Mouse (Mus musculus) retina, embryonic 14.5 days (tissue): Measurements from ENCODE around the gene Dlgap3.
A peak's percentile ranks its signal among the peaks of the same experiment; 100 is the strongest.

Experiments
- DNase-seq: peaks from one replicate; pipeline ENCODE4 v3.0.0-alpha.2; 2015; ENCODE audit warnings: low spot score

Gene Dlgap3

DNA sequence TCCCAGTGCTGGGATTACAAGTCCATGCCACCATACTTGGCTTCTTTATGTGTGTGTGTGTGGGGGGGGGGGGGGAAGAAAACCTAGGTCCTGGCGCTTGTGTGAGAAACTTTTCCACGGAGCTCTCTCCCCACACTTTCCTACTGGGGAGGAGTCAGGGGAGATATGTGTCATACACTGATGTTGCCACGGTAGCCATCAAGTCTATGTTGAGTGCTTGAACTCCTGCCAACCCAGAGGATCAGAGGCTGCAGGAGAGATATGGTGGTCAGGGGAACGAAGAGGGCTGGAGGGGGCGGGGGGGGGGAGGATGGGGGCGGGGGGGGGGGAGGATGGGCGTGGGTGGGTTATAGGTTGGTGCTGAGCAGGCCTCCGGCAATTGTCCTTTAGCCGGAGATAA, 46.8 kb downstream of the Dlgap3 start:
- DNase-seq, result no peak

DNA sequence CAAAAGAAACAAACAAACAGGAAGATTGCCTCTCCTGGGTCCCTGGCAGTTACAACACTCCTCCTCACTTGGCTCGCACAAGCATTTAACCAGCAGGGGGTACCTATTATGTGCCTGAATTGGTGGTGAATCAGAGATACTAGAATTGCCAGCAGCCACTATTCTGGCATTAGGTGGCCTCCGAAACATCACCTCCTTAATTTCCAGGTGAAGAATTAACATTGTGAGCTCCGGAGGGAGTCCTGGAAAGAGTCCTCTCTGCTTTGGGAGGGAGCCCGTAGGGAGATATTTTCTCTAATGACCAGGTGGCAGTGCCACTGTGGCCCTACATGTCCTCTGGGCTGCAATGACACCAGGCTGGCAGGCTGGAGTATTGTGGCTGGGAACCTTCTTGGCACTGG, 47.2 kb downstream of the Dlgap3 start:
- DNase-seq, result no peak

DNA sequence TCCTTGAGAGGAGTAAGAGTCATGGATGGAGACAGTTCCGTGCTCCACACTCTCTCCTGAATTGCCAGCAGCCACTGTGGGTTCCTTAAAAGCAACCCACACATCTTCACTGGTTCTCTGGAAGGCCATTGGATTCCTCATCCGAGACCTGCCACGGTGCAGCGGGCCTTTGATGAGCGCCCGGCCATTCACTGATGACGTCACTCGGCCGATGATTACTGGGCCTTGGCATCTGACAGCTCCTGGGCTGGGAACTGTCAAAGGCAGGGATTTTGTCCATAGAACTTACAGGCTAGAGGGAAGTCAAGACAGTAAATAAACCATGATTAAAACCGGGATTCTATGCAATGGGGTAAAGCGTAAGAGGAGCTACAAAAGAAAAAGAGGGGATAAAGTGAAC, 48.0 kb downstream of the Dlgap3 start:
- DNase-seq, result no peak

DNA sequence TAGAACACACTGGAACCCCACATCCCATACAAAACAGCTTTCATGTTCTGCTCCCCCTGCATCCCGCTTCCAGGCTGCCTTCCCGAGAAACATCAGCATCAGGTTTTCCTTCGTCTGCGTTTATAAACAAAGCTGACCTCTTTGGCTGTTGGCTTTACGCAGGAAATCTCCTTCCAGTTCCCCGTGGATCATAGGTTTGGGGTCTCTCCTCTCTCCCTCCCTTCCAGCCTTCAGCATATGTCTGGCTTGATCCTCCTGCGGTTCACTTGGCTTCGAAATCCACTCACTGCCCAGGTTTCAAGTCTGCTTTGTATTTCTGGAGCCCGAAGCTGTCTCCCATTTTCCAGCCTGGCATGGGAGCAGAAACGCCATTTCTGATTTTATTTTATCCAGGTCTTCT, 54.3 kb downstream of the Dlgap3 start:
- no peak for DNase-seq

DNA sequence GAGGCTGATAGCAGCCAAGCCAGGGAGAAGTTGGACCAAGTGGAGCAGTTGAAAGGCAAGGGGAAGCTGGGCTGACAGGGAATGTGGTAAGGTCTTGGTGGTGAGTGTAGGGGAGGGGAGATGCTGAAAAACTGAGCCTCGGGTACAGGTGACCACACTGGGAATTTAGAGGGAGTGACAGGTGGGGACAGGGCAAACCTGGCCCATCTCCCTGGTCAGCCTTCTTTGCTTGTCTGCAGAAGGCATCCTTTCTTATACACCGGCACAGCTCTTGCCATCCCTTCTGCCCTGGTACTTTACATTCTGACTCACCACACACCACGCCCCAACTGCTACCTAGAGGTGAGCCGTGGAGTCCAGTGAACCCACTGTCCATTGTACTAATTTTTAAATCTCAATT, 54.8 kb downstream of the Dlgap3 start:
- no peak for DNase-seq

DNA sequence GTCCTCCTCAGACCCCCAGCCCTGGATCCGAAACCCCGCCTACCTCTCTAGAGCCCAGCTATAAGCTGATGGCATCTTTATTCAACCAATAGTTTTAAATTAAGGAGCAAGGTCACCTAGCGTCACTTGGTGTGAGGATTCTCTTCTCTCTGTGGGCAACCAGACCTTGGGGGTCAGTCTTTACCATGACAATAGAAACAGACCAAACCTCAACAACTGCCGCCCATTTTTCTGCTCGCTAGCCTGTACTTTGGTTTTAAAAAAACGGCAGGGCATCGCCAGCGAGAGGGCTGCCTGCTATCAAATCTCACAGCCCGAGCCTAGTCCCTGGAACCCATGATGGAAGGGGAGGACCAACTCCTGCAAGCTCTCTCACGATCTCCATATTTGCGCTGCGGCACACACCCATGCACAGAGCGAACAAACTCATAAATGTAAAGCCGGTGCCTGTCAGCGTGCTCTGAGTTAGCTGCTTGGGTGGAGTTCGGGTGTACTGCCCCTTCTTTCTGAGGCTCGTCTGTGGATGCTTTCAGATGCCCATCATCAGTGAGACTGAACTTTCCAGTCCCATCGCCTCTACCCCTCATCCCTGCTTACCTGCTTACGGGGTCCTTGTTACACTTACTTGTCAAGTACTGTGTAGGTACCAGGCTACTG, 55.6 kb downstream of the Dlgap3 start:
- DNase-seq, result no peak

DNA sequence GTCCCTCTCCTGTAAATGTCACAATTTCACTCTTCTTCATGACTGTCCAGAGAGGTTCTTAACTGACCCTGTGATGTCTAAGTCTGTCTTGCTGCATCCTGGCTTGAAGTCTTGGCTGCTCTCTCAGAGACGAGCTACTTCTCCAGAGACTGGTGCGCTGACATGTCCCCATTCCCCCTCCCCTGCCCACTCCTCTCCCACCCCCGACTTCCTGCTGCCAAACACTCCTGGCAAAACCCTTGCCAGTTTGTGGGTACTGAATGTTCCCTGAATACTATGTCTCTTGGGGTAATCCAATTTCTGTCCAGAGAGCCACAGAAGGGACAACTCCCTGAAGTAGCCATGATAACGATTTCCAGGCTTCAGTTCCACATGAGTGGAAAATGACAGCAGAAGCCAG, 57.1 kb downstream of the Dlgap3 start:
- DNase-seq, result no peak

DNA sequence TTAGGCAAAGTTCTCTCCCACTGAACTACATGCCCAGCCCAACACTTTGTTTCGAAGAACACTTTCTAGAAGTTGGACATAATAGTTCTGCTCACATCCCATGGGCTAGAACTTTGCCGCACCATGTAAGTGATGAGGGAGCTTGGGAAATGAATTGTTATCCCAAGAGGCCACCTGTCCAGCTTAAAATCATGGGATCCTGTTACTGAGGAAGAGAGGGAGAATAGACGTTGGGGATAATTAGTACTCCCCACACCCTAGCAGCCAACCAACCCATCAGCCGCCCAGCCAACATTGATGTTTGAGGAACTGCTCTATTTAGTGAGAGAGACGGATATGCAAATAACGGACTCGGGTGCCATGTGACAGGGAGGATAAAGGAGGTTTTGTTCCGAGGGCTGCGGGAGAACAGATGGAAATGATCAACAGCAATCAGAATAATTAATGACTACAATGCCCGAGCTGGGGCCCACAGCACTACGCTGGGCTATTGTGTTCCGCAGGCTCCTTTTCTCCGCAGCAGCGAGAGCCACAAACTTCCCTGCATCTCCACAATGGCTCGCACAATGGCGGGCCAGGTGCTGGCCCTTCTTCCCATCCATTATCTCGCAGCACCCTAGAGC, 58.2 kb downstream of the Dlgap3 start:
- peak; percentile 86 for DNase-seq

DNA sequence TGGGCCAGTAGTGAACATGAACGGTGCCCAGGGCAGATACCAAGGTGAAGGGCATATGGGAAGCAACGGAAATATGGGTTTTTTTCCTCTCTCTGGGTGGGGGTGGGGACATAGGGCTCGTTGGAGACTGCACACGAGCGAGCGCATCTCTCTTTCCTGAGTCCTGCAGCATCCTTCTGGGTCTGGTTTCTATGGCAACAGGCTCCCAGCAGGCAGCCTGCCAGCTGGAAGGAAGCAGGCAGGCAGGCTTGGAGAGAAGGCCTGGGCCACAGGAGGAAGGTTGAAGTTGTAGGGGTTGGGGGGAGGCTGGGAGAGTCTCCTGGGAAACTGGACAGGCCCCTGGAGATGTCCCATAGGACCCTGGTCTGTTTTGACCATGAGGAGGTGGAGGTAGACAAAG, 63.0 kb downstream of the Dlgap3 start:
- peak; percentile 76 for DNase-seq

DNA sequence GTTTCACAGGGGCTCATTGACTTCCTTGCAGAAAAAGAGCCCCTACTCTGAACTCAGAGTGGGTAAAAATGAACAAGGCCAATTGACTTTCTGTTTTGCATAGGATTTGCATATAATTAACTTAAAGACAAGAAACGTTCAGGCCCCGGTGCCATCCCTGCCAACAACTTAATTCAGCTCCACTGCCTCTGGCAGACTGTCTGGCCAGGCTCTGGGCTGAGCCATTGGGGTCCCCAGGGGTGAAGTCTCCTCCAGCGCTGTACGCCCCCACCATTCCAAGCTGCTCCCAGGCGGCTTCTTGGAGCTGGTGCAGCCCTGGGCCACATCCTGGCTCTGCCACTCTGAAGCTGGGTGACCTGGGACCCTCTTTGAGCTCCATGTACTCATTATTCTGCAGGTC, 63.5 kb downstream of the Dlgap3 start:
- DNase-seq, result no peak

DNA sequence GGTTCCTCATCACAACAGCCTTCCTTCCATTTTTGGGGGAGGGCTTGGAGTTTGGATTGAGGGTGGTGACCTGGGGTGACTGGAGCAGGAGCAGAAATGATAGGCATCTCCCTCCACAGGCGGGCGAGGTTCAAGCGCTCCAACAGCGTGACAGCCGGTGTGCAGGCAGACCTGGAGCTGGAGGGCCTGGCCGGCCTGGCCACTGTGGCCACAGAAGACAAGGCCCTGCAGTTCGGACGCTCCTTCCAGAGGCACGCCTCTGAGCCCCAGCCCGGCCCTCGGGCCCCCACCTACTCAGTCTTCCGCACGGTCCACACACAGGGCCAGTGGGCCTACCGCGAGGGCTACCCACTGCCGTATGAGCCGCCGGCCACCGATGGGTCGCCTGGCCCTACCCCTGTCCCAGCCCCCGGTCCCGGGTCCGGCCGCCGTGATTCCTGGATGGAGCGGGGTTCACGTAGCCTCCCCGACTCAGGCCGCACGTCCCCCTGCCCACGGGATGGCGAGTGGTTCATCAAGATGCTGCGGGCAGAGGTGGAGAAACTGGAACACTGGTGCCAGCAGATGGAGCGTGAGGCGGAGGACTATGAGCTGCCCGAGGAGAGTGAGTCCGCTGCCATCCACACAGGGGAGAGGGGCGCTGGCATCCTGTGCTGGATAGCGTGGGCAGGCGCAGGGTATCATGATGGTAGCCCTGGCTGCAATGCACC, 64.6 kb downstream of the Dlgap3 start:
- no peak for DNase-seq

DNA sequence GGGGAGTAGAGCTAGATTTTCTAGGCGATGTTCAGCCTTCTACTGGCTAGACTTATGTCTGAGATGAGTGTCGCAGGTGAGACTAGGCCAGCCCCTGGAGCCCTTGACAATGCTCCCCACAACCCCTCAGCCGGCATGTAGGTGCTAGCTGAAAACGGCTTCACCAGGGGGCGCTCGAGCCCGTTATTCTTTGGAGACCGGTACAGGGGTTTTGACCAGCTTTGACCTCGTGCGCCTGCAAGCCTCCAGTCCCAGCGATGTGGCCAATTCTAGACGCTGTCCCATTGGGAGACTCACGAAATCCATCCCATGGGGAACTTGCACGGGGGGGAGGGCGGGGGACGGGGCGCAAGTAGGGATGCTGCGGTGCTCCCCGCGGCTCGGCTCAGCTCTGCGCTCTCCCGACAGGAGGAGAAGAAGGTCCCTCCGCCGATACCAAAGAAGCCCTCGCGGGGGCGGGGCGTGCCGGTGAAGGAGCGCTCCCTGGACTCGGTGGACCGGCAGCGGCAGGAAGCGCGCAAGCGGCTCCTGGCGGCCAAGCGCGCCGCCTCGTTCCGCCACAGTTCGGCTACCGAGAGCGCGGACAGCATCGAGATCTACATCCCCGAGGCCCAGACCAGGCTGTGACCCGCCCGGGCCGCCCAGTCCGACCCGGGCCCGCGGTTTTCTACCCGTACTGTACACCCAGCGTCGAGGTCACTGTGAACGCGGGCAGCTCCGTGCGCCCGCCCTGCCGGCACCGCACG, 66.9 kb downstream of the Dlgap3 start:
- peak; percentile 96 for DNase-seq

DNA sequence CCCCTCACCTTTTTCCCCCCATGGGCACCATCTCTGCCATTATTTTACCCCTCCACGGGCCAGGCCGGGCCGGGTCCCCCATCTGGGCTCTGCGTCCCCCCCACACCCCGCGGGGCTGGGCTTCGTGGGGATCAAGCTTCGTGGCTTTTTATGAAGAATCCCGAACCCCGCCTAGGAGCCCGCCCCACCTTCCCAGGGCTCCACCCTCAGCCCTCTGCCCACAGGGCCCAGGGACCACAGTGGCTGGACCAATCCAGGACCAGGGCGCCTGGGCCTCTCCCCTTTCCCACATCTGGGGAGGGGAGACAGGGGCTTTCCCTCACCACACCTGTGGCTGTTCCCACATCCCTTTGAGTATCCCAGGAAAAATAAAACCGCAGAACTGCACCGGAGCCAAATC, 67.6 kb downstream of the Dlgap3 start:
- DNase-seq, result peak; percentile 24

DNA sequence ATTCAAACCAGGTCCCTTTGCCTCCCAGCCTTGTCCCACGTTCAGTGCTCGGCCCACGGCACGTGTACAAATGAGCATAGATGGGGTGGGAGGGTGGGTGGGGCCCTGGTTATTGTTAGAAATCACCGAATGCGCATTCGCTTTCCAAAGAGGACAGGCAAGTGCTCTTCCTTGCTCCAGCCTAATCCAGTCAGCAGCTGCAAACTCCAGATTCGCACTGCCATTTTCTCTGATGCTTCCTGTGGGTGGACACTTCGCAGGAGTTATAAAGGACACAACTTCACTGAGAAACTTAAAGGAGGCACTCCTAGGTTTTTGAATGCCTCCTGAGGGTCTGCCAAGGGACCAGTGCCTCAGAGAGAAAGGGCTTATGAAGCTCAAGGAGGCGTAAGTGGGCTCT, 68.3 kb downstream of the Dlgap3 start:
- no peak for DNase-seq

DNA sequence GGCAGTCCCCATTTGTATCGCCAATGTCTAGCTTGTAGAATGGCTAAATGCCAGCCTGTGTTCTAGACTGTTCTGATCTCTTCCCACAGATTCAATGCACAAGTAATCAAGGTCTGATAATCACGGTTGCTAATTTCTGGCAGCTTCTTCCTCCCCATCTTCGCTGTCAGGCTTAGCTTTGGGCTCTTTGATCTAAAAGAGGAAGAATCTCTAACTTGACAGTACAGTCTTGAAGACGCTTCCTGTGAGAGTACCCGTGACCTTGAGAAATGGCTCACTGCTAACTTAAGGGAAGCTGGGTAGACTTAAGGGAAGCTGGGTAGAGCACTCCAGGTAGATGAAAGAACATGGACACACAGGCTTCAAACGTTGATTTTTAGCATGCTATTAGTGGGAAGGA, 73.7 kb downstream of the Dlgap3 start:
- no peak for DNase-seq

DNA sequence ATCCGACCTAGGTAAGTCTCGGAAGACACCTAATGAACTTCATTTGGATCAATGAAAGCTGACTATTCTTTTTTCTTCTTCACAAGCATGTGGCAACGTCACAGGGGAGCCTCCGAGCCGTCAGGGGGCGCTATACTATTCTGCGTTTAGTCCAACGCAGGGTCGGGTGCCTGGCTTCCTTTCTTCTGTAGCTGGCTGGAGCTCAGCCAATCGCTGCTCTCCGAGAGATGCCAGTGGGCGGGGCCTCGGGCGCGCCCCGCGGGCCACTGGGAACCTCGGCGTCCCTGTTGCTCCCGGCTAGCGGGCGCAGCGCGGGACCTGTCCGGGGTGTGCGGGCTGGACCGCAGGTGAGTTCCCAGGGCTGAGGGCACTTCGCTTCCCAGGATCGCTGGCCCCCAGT, 74.5 kb downstream of the Dlgap3 start, which contains the start of gene Smim12:
TSS of gene Smim12 (plus strand) at position 233 of the 400 bp plus-strand sequence.
- DNase-seq, result peak; percentile 99

DNA sequence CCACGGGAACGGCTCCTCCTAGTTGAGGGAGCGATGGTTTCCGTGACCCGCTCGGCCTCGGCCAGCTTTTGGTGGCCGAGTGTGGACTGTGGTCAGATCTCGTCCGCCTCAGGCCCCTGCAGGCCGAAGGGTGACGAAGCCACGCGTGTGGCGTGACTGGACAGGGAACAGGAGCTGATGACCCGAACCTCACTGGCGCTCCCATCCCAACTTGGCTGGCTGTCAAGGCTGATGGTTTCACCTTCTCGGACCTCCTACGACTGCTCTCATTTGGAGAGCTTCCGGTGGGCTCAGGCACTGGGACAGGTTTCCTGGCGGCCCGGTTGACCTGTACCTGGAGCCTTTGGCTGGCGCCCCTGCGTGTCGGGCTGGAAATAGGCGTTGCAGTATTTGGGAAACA, 74.9 kb downstream of the Dlgap3 start:
- DNase-seq, result peak; percentile 67

DNA sequence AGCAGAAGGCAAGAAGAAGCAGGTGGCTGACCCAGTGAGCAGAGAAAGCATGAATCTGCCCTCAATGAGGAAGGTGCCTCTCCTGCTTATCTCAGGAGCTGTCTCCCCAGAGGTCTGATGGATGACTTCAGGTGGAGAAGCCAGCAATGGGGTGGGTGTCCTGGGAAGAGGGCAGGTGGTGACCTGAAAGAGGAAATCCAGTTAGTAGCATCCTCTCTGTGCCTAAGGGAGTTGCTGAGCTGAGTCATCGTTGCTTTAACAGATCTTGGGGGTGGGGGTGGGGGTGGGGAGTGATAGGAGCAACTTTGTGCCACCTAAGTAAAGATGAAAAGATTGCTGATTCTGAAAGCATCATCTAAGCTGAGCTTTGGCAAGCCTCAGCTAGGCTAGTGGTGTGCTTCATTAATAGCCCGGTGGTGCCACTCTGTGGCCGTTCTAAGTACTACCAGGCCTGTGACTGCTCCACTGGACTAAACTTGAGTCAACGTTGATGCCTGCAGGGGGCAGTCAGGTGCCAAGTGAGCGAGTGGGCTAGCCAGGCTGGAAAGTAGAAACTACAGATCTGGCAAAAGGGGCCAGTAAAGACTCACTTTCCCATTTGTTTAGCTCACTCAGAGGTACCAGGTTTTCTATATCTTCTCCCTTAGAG, 80.8 kb downstream of the Dlgap3 start:
- DNase-seq, result peak; percentile 98

DNA sequence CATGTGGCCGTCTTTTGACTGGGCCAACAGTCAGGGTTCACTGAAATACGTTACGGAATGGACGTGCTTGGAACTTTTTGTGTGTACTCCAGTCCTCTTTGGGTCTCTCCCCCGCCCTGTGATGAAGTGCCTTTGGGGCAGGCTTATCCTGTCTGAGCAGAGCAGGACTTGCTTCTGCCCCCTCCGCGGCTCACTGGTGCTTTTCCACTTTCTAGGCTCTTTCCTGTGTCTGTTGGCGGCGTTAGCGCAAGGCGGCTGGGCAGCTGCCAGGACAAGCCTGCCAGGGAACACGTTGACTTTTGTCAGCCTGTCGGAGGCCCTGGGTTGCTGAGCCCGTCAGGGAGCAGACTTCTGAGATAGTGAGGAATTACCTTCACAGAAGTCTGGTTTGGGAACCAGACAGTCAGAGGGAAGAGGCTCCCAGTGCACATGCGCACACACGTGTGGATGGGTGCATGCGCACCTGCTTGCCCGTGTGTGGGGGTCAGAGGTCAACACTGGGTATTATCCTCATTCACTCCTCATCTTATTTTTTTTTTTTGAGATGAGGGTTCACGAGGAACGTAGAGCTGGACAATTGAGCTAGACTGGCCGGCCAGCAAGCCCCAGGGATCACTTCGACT, 83.1 kb downstream of the Dlgap3 start:
- no peak for DNase-seq

DNA sequence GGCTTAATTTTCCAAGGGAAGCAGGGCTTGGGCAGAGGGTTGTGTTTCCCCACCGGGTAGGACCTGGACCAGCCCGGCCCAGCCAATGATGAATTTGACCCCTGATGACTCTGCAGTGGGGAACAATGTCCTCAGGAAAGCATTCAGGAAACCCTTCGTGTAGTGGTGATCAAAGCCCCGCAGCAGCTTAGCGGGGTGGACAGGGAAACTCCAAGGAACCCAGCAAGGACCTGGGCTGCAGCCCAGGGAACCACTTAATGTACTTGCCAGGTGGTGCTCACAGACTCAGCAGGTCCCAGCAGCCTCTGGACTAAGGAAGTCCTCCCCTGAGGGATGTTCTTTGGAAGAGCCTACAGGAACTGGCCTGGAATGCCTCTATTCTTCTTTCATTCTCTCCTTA, 87.7 kb downstream of the Dlgap3 start:
- no peak for DNase-seq

DNA sequence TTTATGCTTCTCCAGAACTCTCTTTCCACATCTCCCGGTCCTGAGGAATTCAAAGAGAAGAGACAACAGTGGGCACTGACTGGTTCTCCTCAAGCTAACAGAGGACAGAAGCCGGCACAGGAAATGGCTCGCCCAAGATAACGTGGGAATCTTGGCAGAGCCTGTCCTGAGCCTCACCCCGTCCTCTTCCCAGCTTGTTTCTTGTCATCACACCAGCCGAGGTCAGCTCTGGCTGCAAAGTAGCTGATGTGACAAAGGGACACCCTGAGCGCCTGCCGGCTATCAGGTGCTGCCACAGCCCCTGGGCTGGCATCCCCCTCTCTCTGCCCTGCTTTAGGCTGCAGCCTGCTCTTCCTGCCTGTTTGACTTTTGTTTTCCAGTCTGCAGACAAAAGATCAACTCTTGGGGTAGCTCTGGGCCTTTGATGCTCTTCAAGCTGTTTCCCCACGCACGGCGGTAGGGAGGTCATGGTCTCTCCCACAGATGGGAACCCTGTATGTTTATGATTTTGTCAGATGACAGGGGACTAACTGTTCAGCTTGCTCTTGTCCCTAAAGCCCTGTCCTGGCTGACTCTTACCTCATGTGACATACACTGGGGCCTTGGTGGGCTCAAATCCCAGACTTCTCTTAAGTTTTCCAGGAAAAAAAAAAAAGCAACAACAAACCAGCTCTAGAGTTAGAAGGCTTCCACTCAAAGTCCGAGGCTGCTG, 89.3 kb downstream of the Dlgap3 start:
- no peak for DNase-seq
